Mouse (Mus musculus) liver, postnatal 0 days (tissue): ENCODE data around the gene Smarcc2. TPM values are rescaled to one million over a fixed set of nuclear protein-coding genes. Genes with fewer than 3 reads are reported as not detected.

Source experiments
- ATAC-seq: fragments of 200-750 bp; cut with Nextera tagmentation; 2 replicates; pipeline ENCODE4 v1.8.0; 2017; ENCODE audit warnings: mild to moderate bottlenecking, moderate library complexity
- DNase-seq: peaks from one replicate; pipeline ENCODE4 v3.0.0-alpha.2; 2016
- H3K27ac ChIP-seq: fragments of 300-500 bp; sonication (generic); 2 replicates; pipeline ENCODE4 v1.5.1; 2014; ENCODE audit warnings: antibody characterized with exemption, moderate library complexity, mild to moderate bottlenecking, low read depth
- H3K27me3 ChIP-seq: fragments of 300-500 bp; sonication (generic); 2 replicates; pipeline ENCODE4 v1.6.1; 2014; ENCODE audit warnings: low read length, control low read depth, mixed read lengths; ENCODE audit not compliant: insufficient read depth
- H3K36me3 ChIP-seq: fragments of 300-500 bp; sonication (generic); replicated peaks from 2 replicates; pipeline ENCODE4 v1.6.1; 2014; ENCODE audit warnings: mild to moderate bottlenecking, control low read depth, low read length, moderate library complexity, mixed read lengths; ENCODE audit not compliant: insufficient read depth
- H3K4me1 ChIP-seq: fragments of 300-500 bp; sonication (generic); 2 replicates; pipeline ENCODE4 v1.6.1; 2014; ENCODE audit warnings: antibody characterized with exemption, mild to moderate bottlenecking, control low read depth; ENCODE audit not compliant: insufficient read depth
- H3K4me2 ChIP-seq: fragments of 300-500 bp; sonication (generic); 2 replicates; pipeline ENCODE4 v1.6.1; 2014; ENCODE audit warnings: low read depth, mild to moderate bottlenecking, low read length, moderate library complexity, mixed read lengths
- H3K4me3 ChIP-seq: fragments of 300-500 bp; sonication (generic); 2 replicates; pipeline ENCODE4 v1.5.1; 2014; ENCODE audit warnings: low read depth, low read length
- H3K9ac ChIP-seq: fragments of 300-500 bp; sonication (generic); replicated peaks from 2 replicates; pipeline ENCODE4 v1.6.1; 2014; ENCODE audit warnings: mild to moderate bottlenecking, moderate library complexity
- H3K9me3 ChIP-seq: fragments of 300-500 bp; sonication (generic); 2 replicates; pipeline ENCODE4 v1.6.1; 2016; ENCODE audit warnings: mild to moderate bottlenecking, control low read depth, low read length, mixed read lengths
- CTCF ChIP-seq: sonication (generic); IDR thresholded peaks from 2 replicates; pipeline ENCODE4 v1.5.1; 2016; ENCODE audit warnings: antibody characterized with exemption, low read depth
- EP300 ChIP-seq: IDR thresholded peaks from 2 replicates; pipeline ENCODE4 v1.6.1; 2016; ENCODE audit warnings: antibody characterized with exemption, low read depth, mild to moderate bottlenecking
- WGBS: fragments of 180-500 bp; shearing (Covaris S2); extraction: QIAGEN DNeasy Blood & Tissue Kit; methylation state at CpG from one replicate; pipeline ENCODE4 v1.1.7; 2014; ENCODE audit not compliant: insufficient replicate concordance; 5-methylcytosine and 5-hydroxymethylcytosine counted together
- polyA plus RNA-seq: library from polyadenylated mRNA; unstranded; fragments of >200 nt; fragmentation: Nextera tagmentation; extraction: Ambion mirVana; gene quantifications from 2 replicates; pipeline ENCODE4 v1.2.1, GENCODE M21; 2015

Gene Smarcc2
- polyA plus RNA-seq, 1 experiment from 2014 or later = 13.4 TPM

DNA sequence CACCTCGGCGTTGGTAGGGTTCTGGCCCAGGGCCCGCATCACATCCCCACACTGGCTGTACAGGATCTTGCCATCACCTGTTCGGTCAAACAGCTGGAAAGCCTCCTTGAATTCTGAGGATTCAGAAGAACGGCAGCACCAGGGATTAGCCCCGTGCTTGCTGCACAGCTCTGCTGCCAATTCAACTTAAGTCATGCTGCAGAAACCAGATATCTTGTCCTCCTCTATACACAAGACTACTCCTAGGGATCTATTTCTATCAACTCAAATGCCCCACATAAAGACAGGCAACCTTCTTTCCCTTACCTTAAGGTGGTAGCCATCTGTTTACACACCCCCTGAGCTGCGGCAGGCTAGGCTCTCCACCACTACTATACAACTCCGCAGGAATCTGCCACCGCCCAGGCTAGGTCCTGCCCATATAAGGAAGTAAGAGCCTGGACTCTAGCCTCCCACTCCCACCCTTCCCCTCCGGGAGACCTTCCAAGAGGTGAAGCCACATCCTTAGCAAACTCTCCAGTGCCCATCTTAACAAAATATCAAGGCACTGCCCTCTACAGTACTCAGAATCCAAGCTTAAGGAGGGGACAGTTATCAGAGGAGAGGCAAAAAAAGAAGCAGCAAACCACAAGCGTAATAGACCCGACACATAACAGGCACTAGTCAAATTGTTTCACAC, 33.7 kb downstream of the Smarcc2 start:
- H3K4me1 ChIP-seq = peaks cover 23% of the 10 kb centered on the region
- TF ChIP-seq CTCF = no peak
- TF ChIP-seq EP300 = no peak
- peaks cover 41% of the 10 kb centered on the region for H3K36me3 ChIP-seq
- no peaks in the 10 kb centered on the region for H3K9me3 ChIP-seq
- peak overlapping the region; percentile 93 for H3K4me2 ChIP-seq
- 23% methylated on average over 12 of the region's 12 CpGs for WGBS
- peak overlapping the region; percentile 91 for H3K9ac ChIP-seq
- DNase-seq (peak; percentile 62), ATAC-seq (peak; percentile 16)
- H3K27ac ChIP-seq = peak overlapping the region; percentile 98
- peak overlapping the region; percentile 89 for H3K4me3 ChIP-seq
- H3K27me3 ChIP-seq = no peaks in the 10 kb centered on the region

DNA sequence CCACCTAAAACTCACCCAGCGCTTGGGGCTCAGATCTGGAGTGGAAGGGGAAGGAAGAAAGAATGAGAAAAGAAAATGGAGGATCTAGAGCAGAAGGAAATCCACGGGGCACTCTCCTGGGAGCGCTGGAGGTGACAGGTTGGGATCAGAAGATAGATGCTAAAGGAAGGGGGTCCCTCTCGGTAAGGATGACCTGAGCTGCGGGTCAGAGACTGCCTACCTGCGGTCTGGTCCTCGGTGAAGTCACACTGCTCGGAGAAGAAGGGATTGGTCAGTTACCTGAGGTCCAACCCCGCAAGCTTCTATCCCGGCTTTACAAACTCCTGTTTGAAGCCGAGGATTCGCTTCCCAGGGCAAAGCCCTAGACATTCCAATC, 34.3 kb downstream of the Smarcc2 start:
- peak overlapping the region; percentile 93 for H3K4me2 ChIP-seq
- 0% methylated on average over 12 of the region's 12 CpGs for WGBS
- peaks cover 27% of the 10 kb centered on the region for H3K4me1 ChIP-seq
- no peak for TF ChIP-seq EP300
- TF ChIP-seq CTCF = no peak
- no peaks in the 10 kb centered on the region for H3K9me3 ChIP-seq
- DNase-seq = no peak
- peak overlapping the region; percentile 91 for H3K9ac ChIP-seq
- peak; percentile 57 for ATAC-seq
- no peaks in the 10 kb centered on the region for H3K27me3 ChIP-seq
- H3K27ac ChIP-seq = peak overlapping the region; percentile 98
- peak overlapping the region; percentile 89 for H3K4me3 ChIP-seq
- peaks cover 35% of the 10 kb centered on the region for H3K36me3 ChIP-seq

- H3K4me2 ChIP-seq = peak within 1 kb of the TSS; percentile 93
- TF ChIP-seq CTCF (peak; percentile 83), EP300 (no peak; the same call in 1 of the 2 replicates)
- peaks cover 29% of the 10 kb centered on the region for H3K36me3 ChIP-seq
- no peaks in the 10 kb centered on the region for H3K9me3 ChIP-seq
- peak within 1 kb of the TSS; percentile 89 for H3K4me3 ChIP-seq
- peaks cover 28% of the 10 kb centered on the region for H3K4me1 ChIP-seq
- peak within 1 kb of the TSS; percentile 98 for H3K27ac ChIP-seq
- H3K27me3 ChIP-seq = no peaks in the 10 kb centered on the region
- H3K9ac ChIP-seq = peak within 1 kb of the TSS; percentile 91
- ATAC-seq = peak; percentile 89
- WGBS = under 1% methylated on average over 45 of the region's 45 CpGs
- peak; percentile 98 for DNase-seq
Observed at GRCm38 (mm10) chr10:128493695-128494666, 34.9 kb downstream of the Smarcc2 start, which contains the start of gene Myl6. Gene Myl6 (minus strand): TSS chr10:128494145.

- ATAC-seq = no peak
- TF ChIP-seq CTCF (no peak), EP300 (no peak)
- WGBS = 31% methylated on average over 11 of the region's 11 CpGs
Observed at GRCm38 (mm10) chr10:128494667-128495245, 35.7 kb downstream of the Smarcc2 start.

DNA sequence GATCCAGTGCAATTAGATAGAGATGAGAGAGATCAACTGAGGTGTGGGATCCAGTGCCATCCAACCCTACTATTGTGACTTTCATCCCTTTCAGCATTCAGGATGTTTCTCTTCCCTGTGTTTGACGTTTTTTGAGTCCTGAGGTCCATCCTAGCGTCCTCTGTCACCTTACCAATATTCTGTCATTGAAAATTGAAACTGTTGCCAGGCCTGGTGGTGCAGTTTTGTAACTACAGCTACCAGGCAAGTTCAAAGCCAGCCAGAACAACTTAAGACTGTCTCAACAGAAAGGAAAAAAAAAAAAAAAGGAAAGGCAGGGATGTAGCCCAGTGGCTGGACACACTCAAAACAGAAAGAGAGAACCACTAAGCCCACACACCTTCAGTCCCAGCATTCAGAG, 36.2 kb downstream of the Smarcc2 start:
- TF ChIP-seq EP300 (no peak), CTCF (no peak)
- Histone ChIP-seq H3K27ac (0 out of 2 replicates have a peak overlapping the region, but pooled peaks have one; percentile 29), H3K9me3 (no peaks in the 10 kb centered on the region), H3K4me2 (peak overlapping the region; percentile 93), H3K36me3 (peaks cover 17% of the 10 kb centered on the region), H3K27me3 (no peaks in the 10 kb centered on the region), H3K9ac (0 out of 2 replicates have a peak overlapping the region, but pooled peaks have one; percentile 91), H3K4me1 (peaks cover 33% of the 10 kb centered on the region), H3K4me3 (0 out of 2 replicates have a peak overlapping the region, but pooled peaks have one; percentile 89)
- DNase-seq = no peak
- 57% methylated on average over 2 of the region's 2 CpGs for WGBS
- no peak for ATAC-seq

More at GRCm38 (mm10) chr10:128494667-128495245, 35.7 kb downstream of the Smarcc2 start:
- no peak for DNase-seq
- Histone ChIP-seq H3K27me3 (no peaks in the 10 kb centered on the region), H3K36me3 (peaks cover 22% of the 10 kb centered on the region), H3K4me3 (peak overlapping the region; percentile 89), H3K9ac (peak overlapping the region; percentile 91), H3K4me2 (peak overlapping the region; percentile 93), H3K27ac (peak overlapping the region; percentile 98), H3K9me3 (no peaks in the 10 kb centered on the region), H3K4me1 (peaks cover 28% of the 10 kb centered on the region)
